Mouse (Mus musculus): ENCODE data around the gene Sept7.
A peak's percentile ranks its signal among the peaks of the same experiment; 100 is the strongest.
"Not testable (repeated sequence)": the region's sequence is repeated elsewhere in the genome, so short reads cannot be mapped to it uniquely, and the experiment has no call there.

Gene Sept7

GRCm38 (mm10) chr9:25252283-25252726, at the start of gene Sept7:
Sept7 (plus strand) TSS chr9:25252439.
- DNase-seq = peak; percentile 99

DNA sequence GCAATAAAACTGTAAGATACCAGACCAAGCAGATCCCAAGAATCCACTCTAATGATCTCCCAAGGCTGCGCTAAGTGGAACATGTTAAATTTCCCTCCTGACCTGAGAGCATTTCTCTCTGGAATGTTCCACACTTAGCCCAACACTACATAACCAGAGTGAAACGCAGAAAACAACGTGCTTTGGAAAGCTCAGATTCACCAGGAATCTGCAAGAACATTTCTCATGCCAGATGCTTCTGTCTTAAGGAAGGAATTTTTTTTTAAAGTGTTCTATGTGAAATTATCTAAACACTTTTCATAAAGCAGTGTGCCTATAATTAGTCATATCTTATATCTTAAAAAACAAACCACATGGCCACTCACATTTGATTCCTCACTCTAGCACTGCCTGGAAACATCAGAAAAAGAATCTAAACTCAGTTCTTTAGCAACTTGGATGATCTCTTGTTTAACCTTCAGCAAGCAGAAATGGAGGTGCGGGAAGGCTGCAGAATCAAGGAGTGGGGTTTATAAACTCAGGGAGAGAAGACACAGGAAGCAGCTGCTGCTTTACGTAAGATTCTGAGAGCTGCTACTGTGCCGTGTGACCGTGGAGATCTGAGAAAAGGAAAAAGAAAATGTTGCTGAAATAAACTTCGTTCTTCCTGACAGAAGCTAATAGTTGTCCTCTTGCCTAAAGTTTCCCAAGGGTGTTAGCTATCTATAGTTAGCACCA, 44.0 kb upstream of the Sept7 start:
- DNase-seq = no peak

- no peak for DNase-seq
Measured at GRCm38 (mm10) chr9:25212309-25213163, 39.7 kb upstream of the Sept7 start.

GRCm38 (mm10) chr9:25213164-25213557, 39.1 kb upstream of the Sept7 start:
- no peak for DNase-seq

GRCm38 (mm10) chr9:25215411-25215810, 36.8 kb upstream of the Sept7 start:
- DNase-seq = no peak

GRCm38 (mm10) chr9:25216210-25216609, 36.0 kb upstream of the Sept7 start:
- no peak for DNase-seq

GRCm38 (mm10) chr9:25218954-25219353, 33.3 kb upstream of the Sept7 start:
- DNase-seq = no peak

- DNase-seq = no peak
Measured at GRCm38 (mm10) chr9:25219882-25220281, 32.4 kb upstream of the Sept7 start.

DNA sequence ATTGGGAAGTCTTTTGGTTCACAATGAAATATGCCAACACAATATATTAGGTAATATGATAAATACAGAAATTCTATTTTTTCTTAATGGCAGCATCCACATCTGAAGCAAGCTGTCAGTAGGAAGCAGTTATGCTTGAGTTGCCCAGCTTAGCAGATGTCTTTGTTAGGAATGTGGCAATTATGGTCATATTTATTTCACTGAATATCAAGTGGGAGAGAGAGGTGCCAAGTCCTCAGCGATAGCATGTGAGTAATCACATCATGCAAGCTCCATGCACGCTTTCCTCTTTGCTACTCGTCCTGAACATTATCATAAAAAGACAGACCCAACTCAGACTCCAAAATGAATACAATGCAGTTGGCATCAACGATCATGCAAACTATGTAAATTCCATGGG, 27.3 kb upstream of the Sept7 start:
- no peak for DNase-seq

DNA sequence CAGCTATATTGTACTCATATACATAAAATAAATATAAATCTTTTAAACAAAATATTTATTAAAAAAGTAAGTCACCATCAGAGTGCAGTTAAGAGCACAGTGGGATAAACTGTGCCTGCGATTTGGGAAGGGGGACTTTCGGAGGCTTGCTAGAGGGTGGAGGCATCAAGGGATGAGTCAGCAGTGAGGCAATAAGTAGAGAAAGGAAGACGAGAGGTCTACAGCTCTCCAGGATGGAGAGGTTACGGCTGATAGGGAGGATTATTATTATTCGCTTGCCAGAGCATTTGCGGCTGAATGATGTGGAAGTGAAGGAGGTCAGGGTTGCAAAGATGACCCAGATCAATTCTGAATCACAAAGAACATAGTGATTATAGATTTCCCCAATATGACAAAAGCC, 22.5 kb upstream of the Sept7 start:
- DNase-seq = no peak

GRCm38 (mm10) chr9:25230213-25231039, 21.8 kb upstream of the Sept7 start:
- DNase-seq = no peak

- DNase-seq = no peak
Measured at GRCm38 (mm10) chr9:25241065-25241464, 11.2 kb upstream of the Sept7 start.

DNA sequence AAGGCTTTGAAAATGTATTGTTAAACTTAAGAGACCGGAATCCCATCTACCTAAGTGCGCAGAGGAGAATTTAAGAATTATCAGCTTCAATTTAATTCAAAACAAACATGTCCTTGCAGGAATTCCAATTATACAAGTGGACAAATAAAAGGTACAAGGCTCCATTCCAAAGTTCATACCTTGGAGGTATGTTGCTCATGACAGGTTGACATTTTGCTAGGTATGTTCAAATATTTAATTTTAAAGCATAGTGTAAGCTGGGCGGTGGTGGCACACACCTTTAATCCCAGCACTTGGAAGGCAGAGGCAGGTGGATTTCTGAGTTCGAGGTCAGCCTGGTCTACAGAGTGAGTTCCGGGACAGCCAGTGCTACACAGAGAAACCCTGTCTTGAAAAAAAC, 10.5 kb upstream of the Sept7 start:
- DNase-seq = not testable (repeated sequence)

DNA sequence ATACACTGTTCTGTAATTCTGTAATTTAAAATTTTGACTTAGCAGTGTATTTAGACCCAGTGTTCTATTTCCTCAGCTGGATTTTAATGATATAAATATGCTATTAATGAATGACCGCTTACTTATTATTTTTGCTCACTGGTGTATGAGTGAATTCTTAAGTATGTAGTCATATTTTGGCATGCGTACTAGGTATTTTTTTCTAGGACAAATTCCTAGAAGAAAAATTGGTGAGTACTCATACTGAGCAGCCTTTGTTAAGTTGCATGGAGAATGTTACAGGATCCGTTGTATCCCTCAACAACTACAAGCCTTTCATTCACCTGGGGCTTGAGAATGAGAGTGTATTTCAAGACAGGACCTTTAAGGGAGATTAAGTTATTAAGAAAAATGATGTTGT, 10.0 kb upstream of the Sept7 start:
- no peak for DNase-seq

DNA sequence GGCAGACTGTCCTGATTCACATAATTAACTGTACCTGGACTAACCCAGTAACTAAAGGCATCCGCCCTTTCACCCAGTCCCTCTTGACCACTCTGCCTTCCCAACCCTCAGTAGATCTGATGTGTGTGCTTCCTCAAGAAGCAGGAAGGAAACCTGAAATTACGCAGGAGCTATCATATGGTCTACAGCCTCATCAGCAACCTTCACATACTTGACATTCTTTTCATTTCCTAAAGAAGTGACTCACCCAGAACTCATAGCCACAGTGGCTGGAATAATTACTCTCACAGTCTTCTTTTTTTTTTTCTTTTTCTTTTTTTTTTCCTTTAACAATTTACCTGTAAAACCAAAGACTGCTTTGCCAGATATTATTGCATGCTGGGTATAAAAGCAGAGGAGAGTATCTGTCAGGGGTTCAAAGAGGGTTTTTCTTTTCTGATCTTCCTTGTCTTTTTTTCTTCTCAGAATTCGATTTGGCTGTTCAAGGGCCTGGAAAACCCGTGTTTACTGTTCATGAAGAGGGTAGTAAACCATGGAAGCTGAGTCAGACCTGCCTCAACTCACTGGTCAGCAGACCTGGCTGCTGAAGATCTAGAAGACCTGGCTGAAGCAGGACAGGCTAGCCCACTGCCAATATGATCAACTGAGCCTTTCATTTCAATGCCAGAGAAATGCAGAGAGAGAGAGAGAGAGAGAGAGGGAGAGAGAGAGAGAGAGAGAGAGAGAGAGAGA, 8.1 kb upstream of the Sept7 start:
- DNase-seq = no peak

DNA sequence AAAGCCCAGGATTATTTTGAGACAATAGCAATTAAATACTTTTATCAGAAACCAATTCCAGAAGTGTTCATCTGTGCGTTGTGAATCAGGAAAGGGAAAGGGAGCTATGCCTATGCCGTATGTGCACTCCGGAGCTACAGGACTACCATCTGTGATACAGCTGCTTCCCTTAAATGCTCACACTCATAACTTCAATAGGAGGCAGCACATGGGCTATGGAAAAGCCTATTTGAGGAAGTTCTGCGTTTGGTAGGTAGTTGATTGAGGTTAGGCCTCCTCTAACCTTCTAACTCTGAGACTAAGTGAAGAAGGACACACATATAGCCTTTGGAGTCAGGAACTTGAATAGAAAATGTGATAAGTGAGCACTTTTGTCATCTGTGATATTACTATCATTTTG, 7.1 kb upstream of the Sept7 start:
- no peak for DNase-seq

DNA sequence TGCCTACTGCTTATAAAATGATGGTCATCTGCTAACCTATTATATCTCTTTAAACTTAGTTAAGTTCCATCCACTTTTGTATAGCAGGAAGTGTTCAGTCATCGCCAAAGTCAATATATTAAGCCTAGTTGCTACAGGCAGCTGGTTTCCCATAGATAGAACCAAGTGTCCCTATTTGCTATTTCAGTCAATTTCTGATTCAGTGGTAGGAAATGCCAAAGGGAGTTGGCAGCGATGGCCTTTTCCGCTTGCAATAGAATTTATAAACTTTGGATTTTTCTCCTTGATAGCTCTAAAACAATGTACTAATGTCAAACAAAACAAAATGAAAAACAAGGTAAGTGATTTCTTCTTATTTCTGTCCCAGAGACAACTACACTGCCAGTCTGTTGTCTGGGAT, 5.7 kb upstream of the Sept7 start:
- no peak for DNase-seq

GRCm38 (mm10) chr9:25251174-25251573, 1.1 kb upstream of the Sept7 start:
- DNase-seq = no peak

DNA sequence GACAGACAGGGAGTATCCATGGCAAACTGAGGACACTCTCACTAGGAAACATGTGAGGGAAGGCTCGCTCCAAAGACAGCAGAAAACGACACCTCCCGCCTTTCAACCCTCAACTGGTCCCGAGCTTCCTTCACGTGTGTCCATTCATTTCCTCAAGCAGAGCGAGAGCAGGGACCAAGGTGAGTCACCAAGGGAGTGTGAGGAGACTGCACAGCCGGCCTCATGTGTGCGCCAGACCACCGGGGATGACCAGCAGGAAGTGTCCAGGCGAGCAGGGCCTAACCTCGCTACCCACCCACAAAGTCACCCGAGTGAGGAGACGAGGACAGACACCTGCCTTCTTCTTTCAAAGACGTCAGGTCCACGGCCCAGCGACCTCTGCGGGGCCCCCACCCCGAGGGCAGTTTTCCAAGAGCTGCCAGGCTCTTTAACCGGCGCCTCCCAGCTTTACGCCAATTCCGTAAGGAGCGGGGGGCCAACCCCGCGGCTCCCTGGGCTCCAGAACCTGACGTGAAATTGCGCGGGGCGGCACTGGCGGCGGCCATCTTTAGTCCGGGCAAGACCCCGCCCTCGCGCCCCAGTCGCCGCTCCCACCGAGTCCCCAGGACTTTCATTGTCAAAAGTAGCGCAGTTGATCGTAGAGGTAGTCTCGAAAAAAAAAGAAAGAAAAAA, 492 bp upstream of the Sept7 start:
- DNase-seq = peak in 1 of 2 experiments; percentile 74

GRCm38 (mm10) chr9:25252759-25253477, 679 bp downstream of the Sept7 start:
- DNase-seq = peak; percentile 61 to 62

GRCm38 (mm10) chr9:25253478-25253824, 1.2 kb downstream of the Sept7 start:
- no peak for DNase-seq

Data from thymus, adult 18-20 months (tissue).